In the genomic region with DNA sequence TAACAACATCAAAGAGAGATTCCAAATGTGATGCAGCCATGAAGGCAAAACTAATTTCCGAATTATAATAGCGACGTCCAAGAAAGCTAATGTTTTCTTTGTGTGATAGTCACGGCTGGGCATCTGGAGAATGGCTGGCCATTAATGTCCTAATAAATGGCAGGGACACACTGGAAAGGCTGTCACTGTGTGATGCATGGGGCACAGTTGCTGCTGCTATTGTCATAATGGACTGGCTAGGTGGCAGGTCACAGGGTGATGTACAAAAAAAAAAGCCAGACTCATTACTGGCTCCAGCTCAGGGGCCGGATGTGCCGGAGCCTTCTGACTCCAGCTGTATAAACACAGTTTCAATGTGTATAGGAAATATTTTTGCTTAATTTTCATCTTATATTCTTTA, we compare ENCODE assay signal across 14 mouse cellular contexts.
A peak's percentile ranks its signal among the peaks of the same experiment; 100 is the strongest.
DNase-seq lines count a peak whose midpoint lies in the region; ATAC-seq and TF ChIP-seq lines count a peak whose summit lies in the region.
"Had no signal": no experiment of that assay in that cellular context is flagged by ENCODE, and none has a peak within 500 bp of the region (broad histone marks: within the 10 kb centered on the region; RNA-seq: fewer than 3 reads in every experiment).

No protein-coding gene starts in this region.

- H3K4me1 ChIP-seq in kidney, postnatal 0 days (replicated peaks; ENCODE audit: insufficient read depth, low read length): no peaks in the 10 kb centered on the region
- H3K4me1 ChIP-seq in kidney, adult 2 months (ENCODE audit: control insufficient read depth, insufficient read depth, low read length): no peaks in the 10 kb centered on the region
- peaks cover 11% of the 10 kb centered on the region for H3K4me1 ChIP-seq in neural tube, embryonic 11.5 days (ENCODE audit: control insufficient read depth, insufficient read depth, low read length)

- no peak for ATAC-seq in kidney, postnatal 0 days (replicated peaks; ENCODE audit: low FRiP score, low read depth)
- peak; percentile 84; the same call in 1 of the 2 replicates for ATAC-seq in neural tube, embryonic 11.5 days (ENCODE audit: insufficient read depth, low FRiP score, low TSS enrichment)
- ATAC-seq: Patski had no signal

- TF ChIP-seq POLR2A in kidney, adult 2 months (IDR thresholded peaks at IDR 0.05; ENCODE audit: low read depth, low read length): no peak
- no peak for TF ChIP-seq POLR2A in brain, embryonic 14.5 days (IDR thresholded peaks at IDR 0.05; ENCODE audit: borderline replicate concordance, extremely low read depth, insufficient read depth, insufficient read length, poor library complexity, severe bottlenecking)

- no peaks in the 10 kb centered on the region for H3K36me3 ChIP-seq in kidney, postnatal 0 days (ENCODE audit: insufficient read depth, low read length)
- H3K36me3 ChIP-seq in kidney, adult 2 months (ENCODE audit: control insufficient read depth, insufficient read depth, low read length): no peaks in the 10 kb centered on the region
- H3K36me3 ChIP-seq in neural tube, embryonic 11.5 days (ENCODE audit: control insufficient read depth, insufficient read depth, low read length): no peaks in the 10 kb centered on the region

- 30% methylated on average over 6 of the region's 6 CpGs for WGBS in kidney, postnatal 0 days
- WGBS in kidney, adult 2 months: 52% methylated on average over 6 of the region's 6 CpGs
- 10% methylated on average over 6 of the region's 6 CpGs for WGBS in neural tube, embryonic 11.5 days

- peak; percentile 28 for DNase-seq in kidney, postnatal 0 days (ENCODE audit: low spot score)
- no peak for DNase-seq in kidney, adult 2 months
- DNase-seq in brain, embryonic 14.5 days (ENCODE audit: low read depth): peak; percentile 56
- DNase-seq in embryo, embryonic 9.5 days (ENCODE audit: extremely low spot score): peak; percentile 29
- DNase-seq in neural tube, embryonic 11.5 days (ENCODE audit: low spot score): peak; percentile 67
- no peak for DNase-seq in cerebellum, postnatal 14 days
- DNase-seq in layer of hippocampus, adult 8-10 months (ENCODE audit: low spot score in 2 of 2): no peak
- DNase-seq: adrenal gland, adult 2 months; heart, adult 2 months; kidney, postnatal 36 days; lung, postnatal 10 days had no signal

- H3K27ac ChIP-seq in kidney, postnatal 0 days: no peak overlapping the region
- H3K27ac ChIP-seq in kidney, adult 2 months (ENCODE audit: insufficient read depth, low read depth, low read length): no peak overlapping the region
- 0 out of 2 replicates have a peak overlapping the region, but pooled peaks have one; percentile 34 for H3K27ac ChIP-seq in neural tube, embryonic 11.5 days (ENCODE audit: low read depth, low read length)
- H3K27ac ChIP-seq: left cerebral cortex, adult 2 months had no signal

- TF ChIP-seq CTCF in kidney, postnatal 0 days (IDR thresholded peaks at IDR 0.05; ENCODE audit: low read depth): no peak
- no peak for TF ChIP-seq CTCF in kidney, adult 2 months (conservative IDR thresholded peaks at IDR 0.05; ENCODE audit: insufficient read depth, insufficient read length, low read depth, low read length)
- TF ChIP-seq CTCF in brain, embryonic 14.5 days (IDR thresholded peaks at IDR 0.05; ENCODE audit: borderline replicate concordance, extremely low read depth, insufficient read depth, insufficient read length): no peak

- no peak overlapping the region for H3K4me3 ChIP-seq in kidney, postnatal 0 days (replicated peaks; ENCODE audit: low read depth, low read length)
- H3K4me3 ChIP-seq in kidney, adult 2 months (ENCODE audit: insufficient read depth, low read depth, low read length): no peak overlapping the region
- H3K4me3 ChIP-seq in neural tube, embryonic 11.5 days (ENCODE audit: low read depth, low read length): no peak overlapping the region
- H3K4me3 ChIP-seq: heart, adult 2 months; left cerebral cortex, adult 2 months had no signal

- no peak overlapping the region for H3K9ac ChIP-seq in kidney, postnatal 0 days (ENCODE audit: low read depth, low read length)
- no peak overlapping the region for H3K9ac ChIP-seq in neural tube, embryonic 11.5 days (ENCODE audit: low read length)

- no peak overlapping the region for H3K4me2 ChIP-seq in kidney, postnatal 0 days (ENCODE audit: low read length)
- no peak overlapping the region for H3K4me2 ChIP-seq in neural tube, embryonic 11.5 days (ENCODE audit: low read depth)

- H3K27me3 ChIP-seq in kidney, postnatal 0 days (ENCODE audit: insufficient read depth, low read length): no peaks in the 10 kb centered on the region
- no peaks in the 10 kb centered on the region for H3K27me3 ChIP-seq in kidney, adult 2 months (replicated peaks; ENCODE audit: control insufficient read depth, insufficient read depth, low read length)
- H3K27me3 ChIP-seq in neural tube, embryonic 11.5 days (ENCODE audit: control insufficient read depth, insufficient read depth, low read length): no peaks in the 10 kb centered on the region
- H3K27me3 ChIP-seq: CH12.LX, Patski had no signal

- no peaks in the 10 kb centered on the region for H3K9me3 ChIP-seq in kidney, postnatal 0 days (replicated peaks; ENCODE audit: low read length)
- H3K9me3 ChIP-seq in neural tube, embryonic 11.5 days (ENCODE audit: control insufficient read depth, low read length): no peaks in the 10 kb centered on the region

Comparison
In these comparisons a context has a peak if more than half of its experiments do, and no peak if none do; other contexts are left out.
1. DNase-seq: peak in kidney, postnatal 0 days (single experiment), brain, embryonic 14.5 days (single experiment), embryo, embryonic 9.5 days (single experiment) and neural tube, embryonic 11.5 days (single experiment); none in kidney, adult 2 months (single experiment), cerebellum, postnatal 14 days (0 of 2) and layer of hippocampus, adult 8-10 months (0 of 2).